Mouse (Mus musculus): ENCODE results near the gene Gm26620.

Gm26620 gene

DNA sequence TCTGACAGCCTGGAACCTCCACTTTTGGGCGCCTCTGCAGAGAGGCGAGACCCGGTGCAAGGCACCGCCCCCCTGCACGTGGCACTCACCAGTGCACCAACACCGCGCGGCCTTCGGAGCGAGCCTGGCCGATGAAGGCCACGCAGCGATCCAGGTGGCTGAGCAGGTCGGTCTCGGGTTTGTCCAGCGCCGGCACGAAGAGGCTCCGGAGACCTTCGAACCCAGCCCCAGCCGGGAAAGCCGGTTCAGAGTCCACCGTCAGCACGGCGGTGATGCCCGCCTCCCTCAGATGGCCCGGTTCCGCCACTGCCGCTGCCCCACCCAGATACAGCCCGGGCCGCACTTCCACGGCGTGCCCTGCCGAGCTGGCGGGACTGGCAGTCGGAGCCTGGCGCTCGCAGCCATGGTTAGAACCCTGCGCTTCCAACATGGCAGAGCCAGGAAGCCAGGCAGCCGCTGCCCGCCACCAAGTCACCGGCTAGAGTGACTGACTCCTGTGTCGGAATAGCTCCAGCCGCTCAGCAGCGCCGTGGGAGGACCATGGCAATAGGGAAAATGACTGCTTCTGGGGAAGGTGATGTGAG is at the start of gene Gm26620, which contains the start of gene Dusp12:
Gm26620 (plus strand) TSS at position 88 of the 584 bp plus-strand sequence.
Dusp12 (minus strand) TSS at position 563 of the 584 bp plus-strand sequence.
- DNase-seq (ENCODE audit: low spot score in 2 of 2) = peak; percentile 51 to 83

DNA sequence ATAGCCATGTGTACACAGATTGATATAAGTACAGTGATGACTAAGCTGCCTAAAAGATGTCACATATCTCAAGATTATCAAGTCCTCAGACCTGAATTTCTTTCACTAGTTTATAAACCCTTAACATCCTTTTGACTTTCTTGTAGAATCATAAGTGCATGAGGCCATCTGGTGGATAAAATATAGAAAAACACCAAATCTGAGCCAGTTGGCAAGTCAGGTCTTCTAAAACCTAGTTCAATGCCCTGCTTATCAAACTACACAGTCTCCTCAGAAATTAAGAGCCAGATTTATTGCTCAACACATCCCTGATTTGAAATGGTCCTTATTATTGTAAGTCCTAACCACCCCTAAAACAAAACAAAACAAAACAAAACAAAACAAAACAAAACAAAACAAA is 45.2 kb upstream of the Gm26620 start:
- no peak for DNase-seq (ENCODE audit: low spot score in 2 of 2)

DNA sequence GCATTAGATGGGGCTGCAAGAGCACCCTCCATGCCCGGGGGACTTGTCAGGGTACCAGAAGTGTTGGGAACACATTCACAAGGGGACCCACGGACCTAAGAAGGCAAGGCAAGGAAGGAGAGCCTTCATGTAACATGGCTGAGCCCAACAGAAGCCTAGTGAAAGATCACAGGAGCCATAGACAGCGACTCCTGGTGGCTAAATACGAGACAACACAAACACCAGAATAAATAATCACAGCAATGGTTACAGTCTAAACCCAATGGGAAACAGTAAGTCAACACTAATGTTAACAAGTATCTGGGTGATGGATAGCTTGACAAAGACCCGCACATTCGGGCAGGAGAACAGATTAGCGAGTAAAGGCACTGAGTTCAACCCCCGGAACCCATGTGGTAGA is 40.5 kb upstream of the Gm26620 start:
- peak in 1 of 2 experiments; percentile 40 for DNase-seq (ENCODE audit: low spot score in 2 of 2)

DNA sequence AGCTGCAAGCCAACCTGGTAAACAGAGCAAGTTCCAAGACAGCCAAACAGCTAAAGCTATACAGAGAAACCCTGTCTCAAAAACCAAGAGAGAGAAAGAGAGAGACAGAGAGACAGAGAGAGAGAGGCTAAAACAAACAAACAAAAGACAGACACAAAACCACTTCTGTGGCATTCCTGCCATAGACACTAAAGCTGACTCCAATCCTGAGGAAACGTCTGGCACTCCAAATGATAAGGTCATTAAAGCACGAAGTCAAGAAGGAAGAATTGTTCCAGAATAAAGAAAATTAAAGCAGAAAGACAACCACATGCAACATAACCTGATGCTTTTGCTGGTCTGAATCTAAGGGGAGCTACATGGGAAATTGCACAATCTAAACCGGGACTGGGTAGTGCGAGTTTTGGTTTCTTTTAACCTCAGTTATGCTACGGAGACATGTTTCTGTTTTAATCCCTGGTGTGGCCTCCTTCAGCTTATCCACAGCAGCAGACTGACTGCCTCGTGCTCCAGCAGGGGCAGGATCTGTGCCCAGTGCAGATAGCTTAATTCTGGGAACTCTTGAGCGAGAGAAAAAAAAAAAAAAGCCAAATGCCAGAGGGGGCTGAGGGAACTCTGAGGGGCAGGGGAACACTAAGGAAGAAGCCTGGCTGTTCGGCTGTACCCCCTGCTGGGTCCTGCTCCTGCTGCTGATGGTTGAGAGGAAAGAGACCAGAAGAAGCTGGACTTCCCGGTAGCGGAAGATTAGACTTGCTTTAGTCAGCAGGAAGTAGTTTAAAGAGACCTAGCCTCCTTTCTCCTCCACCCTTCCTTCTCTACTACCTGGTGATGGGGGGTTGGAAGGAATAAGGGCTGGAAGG is 39.2 kb upstream of the Gm26620 start:
- peak in 1 of 2 experiments; percentile 30 for DNase-seq (ENCODE audit: low spot score in 2 of 2)

DNA sequence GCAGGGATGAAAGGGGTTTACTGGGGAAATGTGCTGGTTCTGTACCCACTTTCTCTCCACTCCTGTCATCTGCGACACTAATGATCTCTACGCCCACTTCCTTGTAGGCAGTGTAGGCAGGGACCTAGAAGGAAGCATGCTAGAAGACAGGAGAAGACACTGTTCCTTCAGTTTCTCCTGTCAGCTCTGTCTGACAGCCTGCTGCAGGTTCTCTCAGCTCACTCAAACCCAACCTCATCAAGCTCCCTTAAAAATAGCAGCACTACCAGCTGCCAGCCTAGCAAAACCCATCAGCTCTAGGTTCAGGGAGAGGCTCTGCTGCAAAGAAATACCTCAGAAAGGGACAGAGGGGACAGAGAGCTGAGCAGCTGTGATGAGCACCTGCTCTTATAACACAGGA is 34.9 kb upstream of the Gm26620 start:
- DNase-seq (ENCODE audit: low spot score in 2 of 2) = no peak

DNA sequence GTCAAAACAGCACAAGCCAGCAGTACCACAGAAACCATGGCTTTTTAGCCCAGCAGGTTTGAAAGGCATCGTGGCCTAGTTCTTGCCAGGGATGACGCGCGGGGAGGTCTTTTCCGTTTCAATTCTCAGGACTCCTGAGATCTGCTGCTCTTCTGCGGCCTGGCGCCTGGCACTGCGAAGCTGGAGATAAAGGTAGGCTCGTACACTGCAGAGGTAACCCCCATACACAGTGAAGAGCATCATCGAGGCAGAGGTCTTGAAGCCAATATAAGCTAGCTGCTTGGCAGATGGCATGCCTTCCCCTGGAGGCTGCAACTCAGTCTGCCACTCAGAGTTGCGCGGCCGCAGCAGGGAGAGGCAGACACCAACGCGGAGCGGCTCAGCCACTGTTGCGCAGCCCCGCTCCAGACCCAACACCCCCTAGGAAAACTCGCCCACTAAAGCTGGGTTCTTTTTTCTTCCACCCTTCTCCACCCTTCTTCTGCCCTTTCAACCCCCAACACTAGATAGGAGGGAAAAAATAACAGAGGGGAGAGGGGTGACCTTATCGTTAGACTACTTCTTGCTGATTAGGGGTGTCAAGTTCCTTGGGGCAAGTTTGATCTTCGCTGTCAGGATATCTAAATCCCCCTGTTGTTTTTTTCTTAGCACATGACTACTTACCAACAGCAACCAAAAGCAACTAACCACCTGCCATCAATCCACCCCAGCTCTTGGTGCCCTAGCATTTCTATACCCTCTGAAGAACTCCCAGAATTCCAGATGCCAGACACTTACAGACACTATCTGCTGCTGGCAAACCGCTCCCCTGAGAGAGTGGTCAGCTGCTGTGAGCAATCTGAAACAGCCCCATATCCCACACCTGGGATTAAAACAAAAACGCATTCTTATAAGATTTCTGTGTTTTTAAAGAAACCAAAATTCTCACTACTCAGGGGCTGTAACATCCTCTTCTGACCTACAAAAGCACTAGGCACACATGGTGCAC is 33.9 kb upstream of the Gm26620 start:
- DNase-seq (ENCODE audit: low spot score in 2 of 2) = no peak

DNA sequence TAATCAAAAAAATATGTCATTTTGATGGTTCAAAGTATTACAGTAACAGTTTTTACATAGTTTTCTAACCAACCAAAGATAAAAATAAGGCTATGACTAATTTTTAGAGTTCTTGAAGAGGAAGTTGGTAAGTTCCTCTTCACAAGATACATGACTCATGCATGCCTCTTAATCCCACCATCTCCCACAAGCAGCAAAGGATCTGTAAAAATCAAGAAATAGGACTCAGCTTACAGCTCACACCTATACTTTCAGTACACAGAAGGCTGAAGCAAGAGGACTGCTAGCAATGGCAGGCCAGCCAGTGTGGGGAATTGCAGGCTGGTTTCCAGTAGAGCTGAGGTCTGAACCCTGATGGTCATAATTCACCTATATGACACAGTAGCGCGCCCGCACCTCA is 31.3 kb upstream of the Gm26620 start:
- no peak for DNase-seq (ENCODE audit: low spot score in 2 of 2)

DNA sequence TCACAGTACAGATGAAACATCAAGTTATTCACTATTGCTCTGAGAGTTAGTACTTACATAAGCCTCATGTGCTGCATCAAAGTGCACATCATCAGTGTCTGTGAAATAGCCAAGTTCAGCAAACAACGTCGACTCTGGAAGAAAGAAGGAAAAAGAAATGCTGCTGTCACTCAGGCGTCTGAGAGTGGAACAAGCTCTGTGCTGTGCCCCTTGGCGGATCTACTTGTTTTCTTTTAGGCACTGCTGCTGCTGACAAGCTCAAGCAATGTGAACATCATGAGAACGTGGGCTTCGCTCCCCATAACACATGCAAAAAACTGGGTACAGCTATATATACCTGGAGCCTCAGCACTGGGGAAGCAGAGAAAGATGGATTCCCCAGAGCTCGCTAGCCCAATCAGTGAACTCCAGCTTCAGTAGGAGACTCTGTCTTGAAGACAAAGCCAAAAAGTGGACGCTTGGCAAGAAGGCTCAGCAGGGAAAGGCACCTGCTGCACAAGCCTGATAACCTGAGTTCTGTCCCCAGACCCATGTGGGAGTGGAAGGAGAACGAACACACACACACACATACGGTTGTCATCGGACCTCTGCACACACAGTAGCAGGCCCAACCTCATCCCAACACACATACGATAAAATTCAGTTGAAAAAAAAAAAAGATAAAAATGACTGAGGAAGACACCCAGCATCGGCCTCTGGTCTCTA is 29.7 kb upstream of the Gm26620 start:
- no peak for DNase-seq (ENCODE audit: low spot score in 2 of 2)

DNA sequence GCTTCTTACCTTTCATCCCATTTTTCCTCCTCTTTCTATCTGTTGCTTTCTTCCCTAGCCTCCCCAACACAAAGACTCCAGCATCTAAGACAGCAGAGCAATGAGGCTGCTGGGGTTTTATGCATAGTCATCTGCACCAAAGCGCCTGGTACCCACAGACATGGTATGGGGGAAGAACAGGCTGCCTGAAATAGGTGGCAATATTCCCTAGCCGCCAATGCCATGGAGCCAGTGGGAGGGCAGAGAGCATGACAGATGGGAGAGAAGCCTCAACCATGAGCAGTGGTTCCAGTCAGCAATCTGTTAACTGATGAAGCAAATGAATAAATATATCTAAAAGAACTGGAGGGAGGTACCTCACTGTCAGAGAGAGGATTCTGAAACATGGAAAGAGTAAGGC is 27.5 kb upstream of the Gm26620 start:
- no peak for DNase-seq (ENCODE audit: low spot score in 2 of 2)

DNA sequence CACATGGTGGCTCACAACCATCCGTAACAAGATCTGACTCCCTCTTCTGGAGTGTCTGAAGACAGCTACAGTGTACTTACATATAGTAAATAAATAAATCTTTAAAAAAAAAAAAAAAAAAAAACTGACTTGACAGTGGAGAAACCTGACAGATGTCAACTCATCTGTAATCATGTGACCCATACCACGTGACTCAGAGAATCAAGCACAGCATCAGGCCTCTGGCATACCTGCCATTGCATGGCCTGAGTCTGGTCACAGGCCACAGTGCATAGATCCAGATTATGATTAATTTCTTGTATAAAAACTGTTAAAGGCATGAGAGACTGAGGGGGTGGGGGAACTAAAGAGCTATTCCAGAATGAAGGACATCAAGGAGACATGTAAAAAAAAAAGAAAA is 26.0 kb upstream of the Gm26620 start:
- DNase-seq (ENCODE audit: low spot score in 2 of 2) = no peak

DNA sequence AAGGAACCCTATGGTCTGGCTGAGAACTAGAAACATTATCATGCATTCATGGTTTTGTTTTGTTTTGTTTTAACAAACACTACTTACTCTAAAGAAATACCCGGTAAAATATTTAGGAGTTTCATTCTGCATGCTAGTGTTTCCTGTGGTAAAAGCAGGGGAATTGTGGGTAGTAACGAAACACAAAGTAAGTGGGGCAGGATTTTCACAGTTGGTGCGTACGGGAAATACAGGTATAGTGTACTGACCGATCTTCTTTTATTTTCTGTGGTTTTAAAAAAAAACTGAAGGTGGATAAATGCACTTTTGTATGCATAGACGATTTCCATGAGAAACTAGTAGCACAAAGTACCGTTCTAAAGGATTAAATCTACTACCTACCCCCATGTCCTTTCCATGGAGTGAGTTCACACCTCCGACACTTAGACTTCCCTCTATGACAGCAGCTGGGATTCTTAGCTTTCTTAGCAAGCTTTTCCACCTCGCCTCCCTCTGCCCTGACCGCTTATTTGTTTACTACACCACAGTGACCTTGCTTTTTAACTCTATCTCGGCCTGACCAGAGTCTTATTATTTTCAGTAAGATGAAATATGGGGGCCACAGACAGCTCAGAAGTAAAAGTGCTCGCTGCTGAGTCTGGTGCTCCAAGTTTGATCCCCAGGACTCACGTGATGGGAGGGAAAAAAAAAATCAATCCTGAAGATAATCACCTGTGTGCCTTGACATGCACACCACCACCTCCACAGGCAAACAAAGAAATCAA is 23.0 kb upstream of the Gm26620 start:
- no peak for DNase-seq (ENCODE audit: low spot score in 2 of 2)

DNA sequence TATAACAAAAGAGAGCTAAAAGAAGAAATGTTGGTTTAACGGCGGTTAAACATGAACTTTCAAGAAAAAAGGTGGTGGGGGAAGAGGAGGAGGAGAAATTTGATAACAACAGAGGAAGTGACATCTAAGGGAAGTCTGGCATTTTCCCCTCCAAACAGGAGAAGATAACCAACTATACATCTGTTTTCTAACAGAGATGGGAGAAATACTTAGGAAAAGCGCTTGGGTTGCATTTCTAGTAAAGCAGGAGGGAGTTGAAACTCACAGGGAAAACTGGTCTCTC is 22.5 kb upstream of the Gm26620 start:
- no peak for DNase-seq (ENCODE audit: low spot score in 2 of 2)

DNA sequence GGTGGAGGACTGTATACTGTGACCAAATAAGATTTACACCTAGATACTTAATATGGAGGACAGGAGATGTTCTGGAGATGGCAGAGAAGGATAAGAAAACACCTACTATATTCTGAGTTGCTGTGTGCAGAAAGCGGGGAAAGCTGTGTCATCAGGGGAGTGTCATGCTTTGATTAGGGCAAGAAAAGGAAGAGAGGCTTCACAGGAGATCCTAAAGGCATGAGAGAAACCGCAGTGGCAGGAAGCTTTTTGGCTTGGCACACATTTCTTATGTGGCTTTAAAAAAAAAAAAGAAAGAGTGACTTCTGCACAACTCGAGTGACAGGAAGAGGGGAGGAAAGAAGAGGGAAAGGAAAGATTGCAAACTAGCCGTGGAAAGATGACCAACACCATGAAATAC is 21.8 kb upstream of the Gm26620 start:
- no peak for DNase-seq (ENCODE audit: low spot score in 2 of 2)

DNA sequence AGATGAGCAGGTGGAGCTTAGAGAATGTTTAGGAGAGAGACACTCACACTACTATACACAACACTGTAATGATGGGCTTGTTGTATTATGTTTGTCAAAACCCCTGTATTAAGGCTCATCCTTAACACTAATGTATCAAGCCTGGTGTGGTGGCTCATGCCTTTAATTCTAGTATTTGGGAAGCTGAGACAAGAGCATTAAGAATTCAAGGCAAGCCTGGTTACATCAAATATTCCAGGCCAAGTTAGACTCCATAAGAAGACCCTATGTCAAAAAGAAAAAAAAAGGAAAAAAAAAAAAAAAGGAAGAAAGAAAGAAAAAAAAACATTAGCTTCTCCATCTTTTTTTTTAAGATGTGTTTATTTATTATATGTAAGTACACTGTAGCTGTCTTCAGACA is 20.6 kb upstream of the Gm26620 start:
- DNase-seq (ENCODE audit: low spot score in 2 of 2) = no peak

DNA sequence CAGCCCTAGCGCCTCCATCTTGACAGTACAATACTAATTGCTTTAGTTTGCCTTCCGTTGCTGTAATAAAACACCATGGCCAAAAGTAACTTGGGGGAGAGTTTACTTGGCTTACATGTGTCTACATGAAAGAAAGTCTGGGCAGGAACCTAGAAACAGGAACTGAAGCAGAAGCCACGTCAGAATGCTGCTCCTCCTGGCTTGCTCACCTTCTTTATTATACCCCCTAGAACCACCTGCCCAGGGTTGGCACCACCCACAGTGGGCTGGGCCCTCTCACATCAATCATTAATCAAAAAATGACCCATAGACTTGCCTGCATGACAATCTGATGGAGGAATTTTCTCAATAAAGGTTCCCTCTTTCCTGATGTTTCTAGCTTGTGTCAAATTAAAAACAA is 20.1 kb upstream of the Gm26620 start:
- no peak for DNase-seq (ENCODE audit: low spot score in 2 of 2)

DNA sequence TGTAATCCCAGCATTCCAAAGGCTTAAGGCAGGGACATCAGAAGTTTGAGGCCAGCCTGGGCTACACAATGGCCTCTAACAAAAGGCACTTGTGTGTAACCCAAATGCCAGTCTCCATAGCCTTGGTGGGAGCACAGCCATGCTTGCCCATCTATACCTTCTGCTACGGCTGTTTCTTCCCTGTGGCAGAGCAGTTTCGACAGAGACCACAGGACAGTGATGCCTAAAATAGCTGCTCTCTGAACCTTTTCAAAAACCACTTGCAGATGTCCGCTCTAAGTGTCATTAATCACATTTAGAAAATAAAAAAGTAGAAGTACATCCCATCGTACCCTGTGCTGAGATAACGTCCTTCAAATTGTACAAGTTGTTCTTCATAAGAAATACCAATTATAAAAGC is 19.5 kb upstream of the Gm26620 start:
- no peak for DNase-seq (ENCODE audit: low spot score in 2 of 2)

DNA sequence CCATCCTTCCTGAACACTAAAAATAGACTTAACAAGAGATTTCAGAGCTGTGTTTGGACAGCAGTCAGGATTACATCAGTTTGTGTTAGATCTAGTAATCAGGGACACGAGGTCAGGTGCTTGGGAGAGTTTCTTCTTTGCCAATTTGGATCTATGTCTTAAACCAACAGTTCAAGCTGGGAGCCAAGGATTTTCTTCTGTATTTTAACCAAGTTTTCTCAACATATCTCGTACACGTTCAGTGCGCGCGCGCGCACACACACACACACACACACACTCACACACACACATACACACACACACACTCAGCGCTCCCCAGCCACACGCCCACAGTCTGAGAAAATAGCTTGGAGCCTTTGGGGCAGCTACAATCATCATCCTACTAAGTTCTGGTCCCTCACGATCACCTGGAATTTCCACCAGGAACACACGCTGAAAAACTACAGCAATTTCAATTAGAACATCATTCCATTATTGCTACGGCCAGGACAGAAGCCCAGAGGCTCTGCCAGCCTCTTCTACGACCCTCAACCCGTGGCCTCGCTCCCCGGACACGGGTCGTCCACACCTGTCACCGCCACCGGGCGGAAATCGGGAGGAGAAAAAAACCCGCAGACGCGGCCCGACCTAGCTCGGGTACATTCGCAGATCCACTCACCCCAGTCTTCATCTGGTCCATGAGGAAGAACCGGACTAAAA is 17.7 kb upstream of the Gm26620 start:
- peak in 1 of 2 experiments; percentile 48 for DNase-seq (ENCODE audit: low spot score in 2 of 2)

DNA sequence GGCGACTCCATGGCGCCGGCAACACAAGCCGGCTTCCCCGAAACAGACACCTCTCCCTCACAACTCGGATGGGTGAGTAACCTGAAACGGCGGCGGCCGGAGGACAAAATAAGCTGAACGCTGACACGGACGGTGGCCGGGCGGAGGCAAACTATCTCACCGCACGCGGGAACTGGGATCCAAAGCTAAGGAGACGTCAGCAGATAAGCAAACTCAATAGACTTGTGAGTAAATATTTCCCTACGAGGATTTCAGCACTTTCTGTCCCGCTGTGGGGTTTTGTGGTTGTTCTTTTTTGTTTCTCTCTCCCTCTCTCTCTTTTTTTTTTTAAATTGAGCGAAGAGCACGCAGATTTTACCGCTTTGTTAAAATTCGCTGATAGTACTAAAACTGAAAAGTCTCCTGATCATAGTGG is 17.2 kb upstream of the Gm26620 start, which contains the start of gene Atf6:
Atf6 (minus strand) TSS at position 81 of the 415 bp plus-strand sequence.
- DNase-seq (ENCODE audit: low spot score in 2 of 2) = peak; percentile 96 to 97

DNA sequence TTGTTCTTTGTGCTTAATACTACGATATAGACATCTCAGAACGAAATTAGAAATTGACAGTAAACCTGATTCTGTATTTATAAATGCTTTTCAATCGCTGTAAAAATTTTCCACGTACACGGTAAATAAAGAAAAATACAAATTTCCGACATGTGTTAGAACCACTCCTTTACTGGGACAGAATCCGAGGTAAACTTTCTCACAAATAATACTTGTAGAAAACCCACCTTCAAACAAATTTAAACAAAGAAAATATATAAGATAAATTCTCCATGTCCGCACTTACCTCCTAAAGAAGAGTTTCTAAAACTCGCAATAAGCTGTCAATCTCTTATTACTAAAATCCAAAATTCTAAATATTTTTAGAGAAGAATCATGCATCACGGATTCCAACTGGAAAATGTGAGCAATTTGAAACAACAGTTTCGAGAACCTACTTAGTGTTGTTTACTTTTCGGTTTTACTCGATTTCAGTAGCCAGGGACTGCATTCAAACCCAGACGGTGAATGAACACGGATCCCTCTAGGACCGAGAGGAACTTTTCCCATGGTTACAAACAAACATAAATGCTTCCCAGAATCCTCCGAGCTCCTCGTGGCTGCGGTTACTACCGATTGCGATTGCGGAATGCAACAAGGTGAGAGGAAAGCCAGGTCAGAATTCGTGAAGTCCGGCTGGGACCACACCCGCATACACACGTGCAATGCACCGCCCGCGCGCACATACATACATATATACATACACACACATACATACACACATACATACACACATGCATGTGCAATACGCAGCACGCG is 16.6 kb upstream of the Gm26620 start:
- DNase-seq (ENCODE audit: low spot score in 2 of 2) = peak; percentile 53 to 58

Measured in spleen, postnatal 10 days (tissue).